Mouse (Mus musculus) c-Kit-positive CD71-positive TER-119-positive erythroid progenitor cells, embryonic 14.5 days (primary cell): ENCODE measurements around the gene Snx7.
A peak's percentile ranks its signal among the peaks of the same experiment; 100 is the strongest.

Source experiments
- DNase-seq: peaks from one replicate; pipeline ENCODE4 v3.0.0-alpha.2; 2013; ENCODE audit warnings: low spot score

Snx7 gene

GRCm38 (mm10) chr3:117868637-117869323, at the start of gene Snx7:
TSS of gene Snx7 (minus strand) at chr3:117868936.
- DNase-seq: peak; percentile 47

GRCm38 (mm10) chr3:117915420-117915819, 46.7 kb upstream of the Snx7 start:
- no peak for DNase-seq

GRCm38 (mm10) chr3:117893736-117894135, 25.0 kb upstream of the Snx7 start:
- DNase-seq: no peak

GRCm38 (mm10) chr3:117875450-117875849, 6.7 kb upstream of the Snx7 start:
- no peak for DNase-seq

GRCm38 (mm10) chr3:117873209-117873863, 4.6 kb upstream of the Snx7 start:
- no peak for DNase-seq

- DNase-seq: no peak
Observed at GRCm38 (mm10) chr3:117869324-117869715, 584 bp upstream of the Snx7 start.

- DNase-seq: no peak
Observed at GRCm38 (mm10) chr3:117868091-117868490, 645 bp downstream of the Snx7 start.

- DNase-seq: no peak
Observed at GRCm38 (mm10) chr3:117866696-117867407, 1.9 kb downstream of the Snx7 start.

GRCm38 (mm10) chr3:117865621-117866020, 3.1 kb downstream of the Snx7 start:
- DNase-seq: no peak

- DNase-seq: no peak
Observed at GRCm38 (mm10) chr3:117862951-117863350, 5.8 kb downstream of the Snx7 start.

GRCm38 (mm10) chr3:117861977-117862434, 6.7 kb downstream of the Snx7 start:
- DNase-seq: no peak

- no peak for DNase-seq
Observed at GRCm38 (mm10) chr3:117858996-117859395, 9.7 kb downstream of the Snx7 start.

GRCm38 (mm10) chr3:117853729-117854128, 15.0 kb downstream of the Snx7 start:
- no peak for DNase-seq

GRCm38 (mm10) chr3:117852054-117852361, 16.7 kb downstream of the Snx7 start:
- no peak for DNase-seq

- DNase-seq: no peak
Observed at GRCm38 (mm10) chr3:117851278-117852053, 17.3 kb downstream of the Snx7 start.

GRCm38 (mm10) chr3:117848866-117849265, 19.9 kb downstream of the Snx7 start:
- no peak for DNase-seq

- DNase-seq: no peak
Observed at GRCm38 (mm10) chr3:117842658-117843057, 26.1 kb downstream of the Snx7 start.

- DNase-seq: no peak
Observed at GRCm38 (mm10) chr3:117839867-117840545, 28.7 kb downstream of the Snx7 start.

- DNase-seq: no peak
Observed at GRCm38 (mm10) chr3:117838020-117838419, 30.7 kb downstream of the Snx7 start.

- DNase-seq: no peak
Observed at GRCm38 (mm10) chr3:117826486-117827200, 42.1 kb downstream of the Snx7 start.

GRCm38 (mm10) chr3:117823218-117823617, 45.5 kb downstream of the Snx7 start:
- DNase-seq: no peak
